Mouse (Mus musculus) intestine, postnatal 0 days (tissue): Measurements from ENCODE around the gene Grid2ip. TPM values are rescaled to one million over a fixed set of nuclear protein-coding genes. Genes with fewer than 3 reads are reported as not detected.
A peak's percentile ranks its signal among the peaks of the same experiment; 100 is the strongest.
"Not testable (repeated sequence)": the region's sequence is repeated elsewhere in the genome, so short reads cannot be mapped to it uniquely, and the experiment has no call there.

ENCODE experiments used
- ATAC-seq: fragments of 200-750 bp; cut with Nextera tagmentation; 2 replicates; pipeline ENCODE4 v1.8.0; 2017; ENCODE audit warnings: mild to moderate bottlenecking, moderate TSS enrichment, moderate library complexity
- H3K27ac ChIP-seq: fragments of 300-500 bp; sonication (generic); 2 replicates; pipeline ENCODE4 v1.5.1; 2014; ENCODE audit warnings: mild to moderate bottlenecking, low read depth, low read length, moderate library complexity
- H3K27me3 ChIP-seq: fragments of 300-500 bp; sonication (generic); replicated peaks from 2 replicates; pipeline ENCODE4 v1.6.1; 2014; ENCODE audit warnings: low read length, mixed read lengths; ENCODE audit not compliant: control insufficient read depth, insufficient read depth
- H3K36me3 ChIP-seq: fragments of 300-500 bp; sonication (generic); 2 replicates; pipeline ENCODE4 v1.6.1; 2014; ENCODE audit warnings: mild to moderate bottlenecking, moderate library complexity; ENCODE audit not compliant: control insufficient read depth, insufficient read depth
- H3K4me1 ChIP-seq: fragments of 300-500 bp; sonication (generic); replicated peaks from 2 replicates; pipeline ENCODE4 v1.6.1; 2014; ENCODE audit warnings: antibody characterized with exemption, low read length, mixed read lengths; ENCODE audit not compliant: control insufficient read depth, insufficient read depth
- H3K4me2 ChIP-seq: fragments of 300-500 bp; sonication (generic); replicated peaks from 2 replicates; pipeline ENCODE4 v1.6.1; 2014; ENCODE audit warnings: low read depth, mild to moderate bottlenecking, moderate library complexity
- H3K4me3 ChIP-seq: fragments of 300-500 bp; sonication (generic); 2 replicates; pipeline ENCODE4 v1.5.1; 2014; ENCODE audit warnings: low read depth, low read length
- H3K9ac ChIP-seq: fragments of 300-500 bp; sonication (generic); 2 replicates; pipeline ENCODE4 v1.6.1; 2014; ENCODE audit warnings: mild to moderate bottlenecking, low read depth, low read length
- H3K9me3 ChIP-seq: fragments of 300-500 bp; sonication (generic); 2 replicates; pipeline ENCODE4 v1.6.1; 2016; ENCODE audit warnings: mixed run types; ENCODE audit not compliant: control insufficient read depth
- CTCF ChIP-seq: sonication (generic); IDR thresholded peaks from 2 replicates; pipeline ENCODE4 v1.5.1; 2016; ENCODE audit warnings: low read depth, mild to moderate bottlenecking, control low read depth, antibody characterized with exemption, moderate library complexity
- WGBS: fragments of 180-500 bp; shearing (Covaris S2); extraction: QIAGEN DNeasy Blood & Tissue Kit; methylation state at CpG from one replicate; pipeline ENCODE4 v1.1.7; 2014; 5-methylcytosine and 5-hydroxymethylcytosine counted together
- polyA plus RNA-seq: library from polyadenylated mRNA; unstranded; fragments of >200 nt; fragmentation: Nextera tagmentation; extraction: Ambion mirVana; gene quantifications from 2 replicates; pipeline ENCODE4 v1.2.1, GENCODE M21; 2015

The Grid2ip gene
- polyA plus RNA-seq, 1 experiment from 2014 or later, result 0.10 TPM

DNA sequence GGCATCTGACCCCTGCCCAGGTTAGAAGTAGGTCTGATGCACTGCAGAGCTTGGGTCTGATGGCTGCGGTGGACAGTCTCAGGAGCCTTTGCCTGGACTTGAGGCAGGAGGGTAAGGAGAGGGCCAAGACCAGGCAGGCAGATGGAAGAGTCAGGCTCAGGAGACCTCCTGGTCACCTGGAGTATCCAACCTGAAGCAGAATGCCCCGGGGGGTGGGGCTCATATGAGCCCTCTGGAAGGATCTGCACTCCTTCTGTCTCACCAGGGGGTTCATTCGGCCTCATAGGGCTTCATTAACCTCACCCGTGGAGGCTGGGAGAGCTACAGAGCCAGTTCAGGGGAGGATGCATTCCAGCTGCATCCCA, 14.0 kb downstream of the Grid2ip start:
- no peak overlapping the region for H3K9ac ChIP-seq
- no peak for TF ChIP-seq CTCF
- no peak for ATAC-seq
- peaks cover 80% of the 10 kb centered on the region for H3K27me3 ChIP-seq
- H3K36me3 ChIP-seq, result no peaks in the 10 kb centered on the region
- no peak overlapping the region for H3K4me2 ChIP-seq
- no peak overlapping the region for H3K4me3 ChIP-seq
- no peaks in the 10 kb centered on the region for H3K9me3 ChIP-seq
- no peaks in the 10 kb centered on the region; the same call in 1 of the 2 replicates for H3K4me1 ChIP-seq
- H3K27ac ChIP-seq, result no peak overlapping the region
- 59% methylated on average over 4 of the region's 4 CpGs for WGBS

DNA sequence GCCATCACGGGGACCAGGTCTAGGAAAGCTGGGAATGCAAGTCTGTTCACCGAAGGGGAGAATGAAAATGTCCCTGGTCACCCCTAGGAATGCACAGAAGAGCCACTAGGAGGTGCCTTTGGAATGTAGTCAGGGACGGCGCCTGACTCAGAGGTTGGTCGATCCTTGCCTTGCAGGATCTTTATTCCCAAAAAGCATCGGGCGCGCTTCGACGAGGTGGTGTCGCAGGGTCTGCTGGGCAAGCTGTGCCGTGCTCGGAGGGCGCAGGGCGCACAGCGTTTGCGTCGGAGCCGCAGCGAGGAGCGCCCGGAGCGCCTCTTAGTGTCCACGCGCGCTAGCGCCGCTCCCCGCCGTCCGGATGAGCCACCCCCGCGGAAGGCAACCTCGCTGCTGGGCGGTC, 15.7 kb downstream of the Grid2ip start:
- ATAC-seq, result no peak
- peak overlapping the region; percentile 66 for H3K4me2 ChIP-seq
- H3K27me3 ChIP-seq, result peaks cover 73% of the 10 kb centered on the region
- H3K36me3 ChIP-seq, result no peaks in the 10 kb centered on the region
- no peaks in the 10 kb centered on the region; the same call in 1 of the 2 replicates for H3K4me1 ChIP-seq
- peak; percentile 68 for TF ChIP-seq CTCF
- WGBS, result 1% methylated on average over 35 of the region's 35 CpGs
- H3K4me3 ChIP-seq, result peak overlapping the region; percentile 36
- H3K9me3 ChIP-seq, result no peaks in the 10 kb centered on the region
- no peak overlapping the region for H3K9ac ChIP-seq
- no peak overlapping the region for H3K27ac ChIP-seq

DNA sequence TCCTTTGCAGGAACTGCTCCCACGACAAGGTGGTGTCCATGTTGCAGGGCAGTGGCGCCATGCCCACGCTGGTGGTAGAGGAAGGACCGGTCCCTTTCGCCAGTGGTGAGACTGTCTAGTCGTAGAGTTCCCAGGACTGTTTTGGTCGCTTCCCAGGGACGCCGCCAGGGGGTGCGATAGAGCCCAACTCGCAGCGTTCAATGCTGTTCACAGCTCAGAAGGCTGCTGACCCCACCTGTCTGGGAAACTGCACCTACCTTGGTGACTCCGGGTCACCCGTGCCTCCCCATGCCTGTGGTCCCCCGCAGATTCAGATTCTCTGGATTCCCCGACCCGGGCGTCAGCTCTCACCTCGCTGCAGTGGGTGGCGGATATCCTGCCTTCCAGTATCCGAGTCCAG, 18.1 kb downstream of the Grid2ip start:
- Histone ChIP-seq H3K9me3 (no peaks in the 10 kb centered on the region), H3K9ac (no peak overlapping the region), H3K4me2 (peak overlapping the region; percentile 63), H3K4me1 (no peaks in the 10 kb centered on the region; the same call in 1 of the 2 replicates), H3K27ac (no peak overlapping the region), H3K4me3 (peak overlapping the region; percentile 29), H3K36me3 (no peaks in the 10 kb centered on the region), H3K27me3 (peaks cover 50% of the 10 kb centered on the region)
- 7% methylated on average over 21 of the region's 21 CpGs for WGBS
- peak; percentile 59; the same call in 1 of the 2 replicates for ATAC-seq
- TF ChIP-seq CTCF, result peak; percentile 87

DNA sequence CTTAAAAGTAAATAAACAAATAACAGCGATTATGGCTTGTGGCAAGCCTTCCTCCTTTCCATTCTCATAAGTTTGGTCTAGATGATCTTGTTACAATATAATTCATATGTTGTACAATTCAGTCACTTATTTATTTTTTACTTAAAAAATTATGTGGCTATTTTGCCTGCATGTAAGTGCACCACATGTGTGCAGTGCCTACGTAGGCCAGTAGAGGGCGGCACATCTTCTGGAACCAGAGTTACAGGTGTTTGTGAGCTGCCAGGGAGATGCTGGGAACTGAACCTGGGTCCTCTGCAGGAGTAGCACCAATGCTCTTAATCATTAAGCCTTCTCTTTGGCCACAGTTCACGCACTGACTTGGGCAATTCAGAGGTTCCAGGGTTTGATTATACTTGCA, 19.0 kb downstream of the Grid2ip start:
- WGBS, result 88% methylated on average over 4 of the region's 4 CpGs
- H3K4me2 ChIP-seq, result no peak overlapping the region
- peaks cover 41% of the 10 kb centered on the region for H3K27me3 ChIP-seq
- no peak for ATAC-seq
- no peak overlapping the region for H3K9ac ChIP-seq
- H3K36me3 ChIP-seq, result no peaks in the 10 kb centered on the region
- no peaks in the 10 kb centered on the region for H3K9me3 ChIP-seq
- H3K4me3 ChIP-seq, result no peak overlapping the region
- H3K27ac ChIP-seq, result no peak overlapping the region
- H3K4me1 ChIP-seq, result no peaks in the 10 kb centered on the region; the same call in 1 of the 2 replicates
- peak; percentile 49 for TF ChIP-seq CTCF

DNA sequence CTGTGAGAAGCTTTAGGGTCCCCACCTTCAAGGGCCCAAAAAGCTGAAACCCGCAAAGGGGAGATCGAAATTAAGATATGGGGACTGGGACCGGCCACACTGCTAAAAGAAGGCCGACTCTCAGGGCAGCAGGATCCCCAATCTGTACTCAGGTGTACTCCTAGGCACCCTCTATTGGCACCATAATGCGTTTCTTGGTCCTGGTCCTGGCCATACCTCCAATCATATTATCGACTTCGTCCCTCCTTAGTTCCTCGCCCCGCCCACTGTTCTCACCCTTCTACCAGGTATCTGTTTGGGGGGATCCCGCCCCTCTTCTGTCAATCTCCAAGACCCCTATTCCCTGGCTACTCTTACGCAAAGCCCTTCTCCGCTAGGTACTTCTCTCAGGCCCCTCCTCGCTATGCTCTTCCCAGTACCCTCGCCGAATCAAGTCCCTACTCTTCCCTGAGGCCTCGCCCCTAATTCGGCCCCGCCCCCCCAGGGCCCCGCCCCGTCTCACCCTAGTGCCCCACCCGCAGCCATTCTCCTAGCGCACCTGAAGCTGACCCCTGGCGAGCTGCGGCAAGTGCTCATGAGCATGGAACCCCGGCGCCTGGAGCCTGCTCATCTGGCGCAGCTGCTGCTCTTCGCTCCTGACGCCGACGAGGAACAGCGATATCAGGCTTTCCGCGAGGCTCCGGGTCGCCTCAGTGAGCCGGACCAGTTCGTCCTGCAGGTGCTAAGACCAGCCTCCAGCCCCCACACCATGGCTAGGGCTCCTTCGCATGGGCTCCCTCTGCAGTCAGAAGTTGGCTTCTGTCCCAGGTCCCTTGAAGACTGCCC, 29.9 kb downstream of the Grid2ip start:
- ATAC-seq, result peak; percentile 79
- H3K4me1 ChIP-seq, result 0 out of 2 replicates have a peak, but pooled peaks cover 3% of the 10 kb centered on the region
- no peaks in the 10 kb centered on the region for H3K9me3 ChIP-seq
- 7% methylated on average over 39 of the region's 39 CpGs for WGBS
- H3K4me3 ChIP-seq, result peak overlapping the region; percentile 27
- no peak overlapping the region for H3K27ac ChIP-seq
- H3K9ac ChIP-seq, result peak overlapping the region; percentile 34; the same call in 1 of the 2 replicates
- H3K36me3 ChIP-seq, result no peaks in the 10 kb centered on the region
- peak overlapping the region; percentile 70 for H3K4me2 ChIP-seq
- no peaks in the 10 kb centered on the region for H3K27me3 ChIP-seq
- peak; percentile 35 for TF ChIP-seq CTCF

DNA sequence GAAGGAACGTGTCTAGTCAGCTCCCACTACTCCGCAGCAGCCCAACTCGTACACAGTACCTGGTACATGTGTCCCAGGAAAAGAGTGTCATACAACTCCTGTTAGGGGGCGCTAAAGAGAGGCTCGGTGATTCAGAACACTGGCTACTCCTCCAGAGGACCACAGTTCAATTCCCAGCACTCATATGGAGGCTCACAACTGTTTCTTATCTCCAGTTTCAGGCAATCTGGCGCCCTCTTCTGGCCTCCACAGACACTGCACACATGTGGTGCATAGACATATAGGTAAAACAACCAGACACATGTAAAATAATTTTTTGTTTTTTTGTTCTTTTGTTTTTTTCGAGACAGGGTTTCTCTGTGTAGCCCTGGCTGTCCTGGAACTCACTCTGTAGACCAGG, 37.0 kb downstream of the Grid2ip start:
- Histone ChIP-seq H3K27me3 (no peaks in the 10 kb centered on the region), H3K4me1 (no peaks in the 10 kb centered on the region), H3K9me3 (no peaks in the 10 kb centered on the region), H3K9ac (no peak overlapping the region), H3K4me3 (no peak overlapping the region), H3K36me3 (no peaks in the 10 kb centered on the region), H3K4me2 (no peak overlapping the region), H3K27ac (no peak overlapping the region)
- ATAC-seq, result no peak
- WGBS, result 81% methylated on average over 7 of the region's 7 CpGs
- peak; percentile 40 for TF ChIP-seq CTCF

DNA sequence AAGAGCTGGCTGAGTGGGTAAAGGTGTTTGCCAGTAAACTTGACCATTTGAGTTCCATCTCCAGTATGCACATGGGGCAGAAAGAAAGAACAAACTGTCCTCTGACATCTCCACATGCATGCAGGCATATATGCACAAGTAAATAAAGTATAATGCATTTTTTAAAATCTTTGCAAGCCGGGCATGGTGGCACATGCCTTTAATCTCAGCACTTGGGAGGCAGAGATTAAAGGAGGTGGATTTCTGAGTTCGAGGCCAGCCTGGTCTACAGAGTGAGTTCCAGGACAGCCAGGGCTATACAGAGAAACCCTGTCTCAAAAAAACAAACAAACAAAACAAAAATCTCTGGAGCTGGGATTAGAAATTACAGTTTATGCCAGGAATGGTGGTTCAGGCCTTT, 37.8 kb downstream of the Grid2ip start:
- not testable (repeated sequence) for ATAC-seq, H3K4me3 ChIP-seq, H3K9ac ChIP-seq, H3K27ac ChIP-seq, H3K4me1 ChIP-seq, H3K36me3 ChIP-seq, H3K27me3 ChIP-seq, H3K4me2 ChIP-seq, H3K9me3 ChIP-seq
- WGBS, result 90% methylated on average over 2 of the region's 2 CpGs
